Mouse (Mus musculus) neural tube, embryonic 10.5 days (tissue): Measurements from ENCODE around the gene Padi3.

Experiments used
- DNase-seq: peaks from one replicate; pipeline ENCODE4 v3.0.0-alpha.2; 2017; ENCODE audit warnings: low spot score; ENCODE audit errors: extremely low spot score

Gene Padi3

GRCm38 (mm10) chr4:140815996-140816917 lies 5.8 kb upstream of the Padi3 start:
- DNase-seq, result no peak

GRCm38 (mm10) chr4:140815496-140815895 lies 5.0 kb upstream of the Padi3 start:
- DNase-seq, result no peak

- DNase-seq, result peak; percentile 48
Observed at GRCm38 (mm10) chr4:140814241-140815225, 4.1 kb upstream of the Padi3 start.

GRCm38 (mm10) chr4:140813358-140814185 lies 3.1 kb upstream of the Padi3 start:
- no peak for DNase-seq

GRCm38 (mm10) chr4:140812609-140813008 lies 2.2 kb upstream of the Padi3 start:
- DNase-seq, result no peak

- no peak for DNase-seq
Observed at GRCm38 (mm10) chr4:140812191-140812590, 1.7 kb upstream of the Padi3 start.

GRCm38 (mm10) chr4:140809118-140809517 lies 1.3 kb downstream of the Padi3 start:
- DNase-seq, result no peak

- DNase-seq, result no peak
Observed at GRCm38 (mm10) chr4:140804601-140805000, 5.8 kb downstream of the Padi3 start.

GRCm38 (mm10) chr4:140801364-140801763 lies 9.1 kb downstream of the Padi3 start:
- DNase-seq, result no peak

GRCm38 (mm10) chr4:140796786-140797185 lies 13.7 kb downstream of the Padi3 start:
- no peak for DNase-seq

GRCm38 (mm10) chr4:140794678-140795077 lies 15.8 kb downstream of the Padi3 start:
- no peak for DNase-seq

GRCm38 (mm10) chr4:140793795-140794194 lies 16.7 kb downstream of the Padi3 start:
- DNase-seq, result no peak

- DNase-seq, result no peak
Observed at GRCm38 (mm10) chr4:140792584-140792983, 17.9 kb downstream of the Padi3 start.

GRCm38 (mm10) chr4:140791071-140791470 lies 19.4 kb downstream of the Padi3 start:
- DNase-seq, result no peak

- no peak for DNase-seq
Observed at GRCm38 (mm10) chr4:140789983-140790382, 20.5 kb downstream of the Padi3 start.

- DNase-seq, result peak; percentile 74
Observed at GRCm38 (mm10) chr4:140788983-140789382, 21.5 kb downstream of the Padi3 start.

- DNase-seq, result no peak
Observed at GRCm38 (mm10) chr4:140788264-140788663, 22.2 kb downstream of the Padi3 start.

GRCm38 (mm10) chr4:140787414-140787813 lies 23.0 kb downstream of the Padi3 start:
- DNase-seq, result no peak

- no peak for DNase-seq
Observed at GRCm38 (mm10) chr4:140785217-140785616, 25.2 kb downstream of the Padi3 start.

- no peak for DNase-seq
Observed at GRCm38 (mm10) chr4:140784292-140784945, 26.0 kb downstream of the Padi3 start.
